Mouse (Mus musculus) G1E (cell line): ENCODE results near the gene Tlk2. TPM values are rescaled to one million over a fixed set of nuclear protein-coding genes. Genes with fewer than 3 reads are reported as not detected.

ENCODE experiments used
- ATAC-seq: 2 replicates; pipeline ENCODE4 v1.8.0; 2016; ENCODE audit warnings: mild to moderate bottlenecking; ENCODE audit not compliant: insufficient number of reproducible peaks, poor library complexity, low FRiP score, severe bottlenecking; ENCODE audit errors: extremely low read depth
- DNase-seq: peaks from one replicate; pipeline ENCODE4 v3.0.0; 2012; ENCODE audit warnings: low spot score
- H3K27me3 ChIP-seq: 2 replicates; pipeline ENCODE4 v1.6.1; 2012; ENCODE audit warnings: mild to moderate bottlenecking, low read length, inconsistent platforms; ENCODE audit not compliant: insufficient read depth
- H3K36me3 ChIP-seq: replicated peaks from 2 replicates; pipeline ENCODE3; 2012; ENCODE audit warnings: mild to moderate bottlenecking, inconsistent platforms
- H3K4me1 ChIP-seq: 2 replicates; pipeline ENCODE4 v1.6.1; 2012; ENCODE audit warnings: low read depth, low read length, inconsistent platforms, mixed read lengths; ENCODE audit not compliant: insufficient read depth
- H3K4me3 ChIP-seq: 2 replicates; pipeline ENCODE4 v1.5.1; 2012; ENCODE audit warnings: low read depth, mild to moderate bottlenecking, inconsistent platforms, low read length, moderate library complexity, mixed read lengths
- H3K9me3 ChIP-seq: replicated peaks from 2 replicates; pipeline ENCODE4 v1.6.1; 2012; ENCODE audit warnings: inconsistent platforms
- CTCF ChIP-seq: IDR thresholded peaks from 2 replicates; pipeline ENCODE4 v1.5.1; 2012; ENCODE audit warnings: low read depth, low read length, inconsistent platforms, mixed read lengths
- GATA1 ChIP-seq: IDR thresholded peaks from 2 replicates; pipeline ENCODE4 v1.6.1; 2012; ENCODE audit warnings: borderline replicate concordance, low read length, inconsistent platforms, mixed read lengths
- GATA2 ChIP-seq: IDR thresholded peaks from 2 replicates; pipeline ENCODE4 v1.6.1; 2012; ENCODE audit warnings: low read depth, low read length, inconsistent platforms, borderline replicate concordance
- POLR2AphosphoS5 ChIP-seq: IDR thresholded peaks from 2 replicates; pipeline ENCODE4 v1.6.1; 2012; ENCODE audit warnings: low read depth, low read length, inconsistent platforms; ENCODE audit not compliant: insufficient replicate concordance
- TAL1 ChIP-seq: conservative IDR thresholded peaks from 2 replicates; pipeline ENCODE4 v1.6.1; 2012; ENCODE audit warnings: low read depth, low read length, inconsistent platforms, mixed read lengths
- polyA plus RNA-seq: library from polyadenylated mRNA; stranded (reverse); fragments of >175 nt; gene quantifications from 2 replicates; pipeline ENCODE4 v1.2.3, GENCODE M21; 2012
- total RNA-seq, 2 experiments: library from RNA; stranded (forward) in 1 of 2; stranded (reverse) in 1 of 2; fragments of 200-1000 nt in 1 of 2; fragments of >200 nt in 1 of 2; fragmentation: Nextera tagmentation in 1 of 2; gene quantifications; 2 replicates each; pipeline ENCODE4 v1.2.3; 2014 to 2017

The Tlk2 gene
- total and polyA plus RNA-seq, 3 experiments = 20.4 to 187 (median 102) TPM

DNA sequence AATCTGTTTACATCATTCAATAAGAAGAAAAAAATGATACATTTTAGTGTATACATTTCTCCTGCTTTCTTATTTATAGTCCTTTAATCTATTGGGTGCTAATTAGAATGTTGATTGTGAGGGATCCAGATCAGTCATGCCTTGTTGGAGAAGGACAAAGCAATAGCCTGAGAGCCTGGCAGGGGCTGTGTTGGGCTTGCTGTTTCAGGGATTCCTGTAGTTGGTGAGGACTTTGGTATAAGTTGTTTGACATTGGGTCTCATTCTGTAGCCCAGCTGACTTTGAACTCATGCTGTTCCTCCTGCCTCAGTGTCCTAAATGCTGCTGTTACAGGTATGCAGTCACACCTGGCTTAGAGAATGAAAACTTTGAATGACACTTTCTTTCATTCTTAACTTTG is 85.9 kb downstream of the Tlk2 start:
- ATAC-seq = no peak
- Histone ChIP-seq H3K4me1 (no peaks in the 10 kb centered on the region), H3K27me3 (no peaks in the 10 kb centered on the region), H3K36me3 (peaks cover 81% of the 10 kb centered on the region), H3K4me3 (no peak overlapping the region), H3K9me3 (no peaks in the 10 kb centered on the region)
- DNase-seq = no peak
- TF ChIP-seq GATA1 = no peak
- no peak for TF ChIP-seq GATA2

DNA sequence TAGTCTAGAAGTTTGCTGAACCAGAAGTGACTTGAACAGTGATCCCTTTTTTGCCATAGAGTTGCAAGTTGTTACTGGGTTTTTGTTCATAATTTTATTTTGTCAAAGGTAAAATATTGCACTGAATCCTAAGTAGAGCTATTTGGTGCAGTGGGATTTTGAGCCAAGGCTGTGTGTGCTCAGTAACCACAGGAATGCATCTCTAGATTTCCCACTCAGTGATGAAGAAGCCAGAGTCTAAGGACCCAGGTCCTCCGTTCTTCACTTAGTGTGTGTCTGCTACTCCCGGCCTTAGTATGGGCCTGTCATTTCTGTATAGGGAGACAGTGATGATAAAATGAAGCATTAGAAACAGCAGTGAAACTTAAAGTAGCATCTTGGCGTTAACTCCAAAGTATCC is 86.4 kb downstream of the Tlk2 start:
- TF ChIP-seq POLR2AphosphoS5 (no peak), TAL1 (no peak), CTCF (no peak), GATA1 (no peak), GATA2 (no peak)
- DNase-seq = no peak
- H3K4me3 ChIP-seq = no peak overlapping the region
- ATAC-seq = no peak
- no peaks in the 10 kb centered on the region for H3K4me1 ChIP-seq
- no peaks in the 10 kb centered on the region for H3K27me3 ChIP-seq
- H3K36me3 ChIP-seq = peaks cover 82% of the 10 kb centered on the region
- H3K9me3 ChIP-seq = no peaks in the 10 kb centered on the region

DNA sequence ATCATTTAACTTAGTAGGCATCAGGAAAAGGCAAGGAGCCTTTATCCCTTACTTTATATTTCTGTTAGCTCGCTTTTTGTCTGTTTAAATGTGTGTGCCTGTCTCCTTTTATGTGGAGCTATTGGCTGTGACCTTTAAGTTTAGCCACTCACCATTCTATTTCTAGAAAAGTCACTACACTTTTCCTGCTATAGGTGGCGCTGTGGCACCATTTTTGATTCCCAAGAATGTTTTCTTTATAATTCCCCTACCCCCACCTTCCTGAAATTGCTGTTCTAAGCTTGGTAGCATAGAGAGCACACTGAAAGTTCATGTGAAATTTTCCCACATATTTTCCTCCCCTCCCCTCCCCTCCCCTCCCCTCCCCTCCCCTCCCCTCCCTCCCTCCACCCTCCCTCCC is 91.5 kb downstream of the Tlk2 start:
- Histone ChIP-seq H3K27me3 (no peaks in the 10 kb centered on the region), H3K9me3 (no peaks in the 10 kb centered on the region), H3K36me3 (peaks cover 78% of the 10 kb centered on the region), H3K4me3 (no peak overlapping the region), H3K4me1 (no peaks in the 10 kb centered on the region)
- no peak for DNase-seq
- no peak for ATAC-seq
- TF ChIP-seq TAL1 (no peak), GATA1 (no peak), POLR2AphosphoS5 (no peak), CTCF (0 out of 2 replicates have a peak, but pooled peaks have one; percentile 17), GATA2 (no peak)

GRCm38 (mm10) chr11:105280456-105280855 is 101.8 kb downstream of the Tlk2 start:
- Histone ChIP-seq H3K36me3 (peaks cover 92% of the 10 kb centered on the region), H3K27me3 (no peaks in the 10 kb centered on the region), H3K4me3 (no peak overlapping the region), H3K4me1 (no peaks in the 10 kb centered on the region; the same call in 1 of the 2 replicates), H3K9me3 (no peaks in the 10 kb centered on the region)
- DNase-seq = no peak
- TF ChIP-seq TAL1 = no peak
- no peak for TF ChIP-seq CTCF
- TF ChIP-seq GATA1 = no peak
- TF ChIP-seq POLR2AphosphoS5 = no peak
- TF ChIP-seq GATA2 = no peak
- ATAC-seq = no peak

GRCm38 (mm10) chr11:105281291-105281690 is 102.7 kb downstream of the Tlk2 start:
- DNase-seq (no peak), ATAC-seq (no peak)
- H3K36me3 ChIP-seq = peaks cover 92% of the 10 kb centered on the region
- no peaks in the 10 kb centered on the region for H3K27me3 ChIP-seq
- H3K4me1 ChIP-seq = no peaks in the 10 kb centered on the region; the same call in 1 of the 2 replicates
- no peaks in the 10 kb centered on the region for H3K9me3 ChIP-seq
- no peak overlapping the region for H3K4me3 ChIP-seq
- TF ChIP-seq GATA2 = no peak
- no peak for TF ChIP-seq GATA1
- TF ChIP-seq CTCF = no peak
- no peak for TF ChIP-seq TAL1
- TF ChIP-seq POLR2AphosphoS5 = no peak

- no peak for ATAC-seq
- TF ChIP-seq GATA2 (no peak), POLR2AphosphoS5 (no peak), TAL1 (no peak), GATA1 (no peak), CTCF (no peak)
- DNase-seq = no peak
- Histone ChIP-seq H3K36me3 (peaks cover 91% of the 10 kb centered on the region), H3K27me3 (no peaks in the 10 kb centered on the region), H3K4me3 (no peak overlapping the region), H3K4me1 (no peaks in the 10 kb centered on the region; the same call in 1 of the 2 replicates), H3K9me3 (no peaks in the 10 kb centered on the region)
Observed at GRCm38 (mm10) chr11:105281763-105282459, 103.3 kb downstream of the Tlk2 start.
